Mouse (Mus musculus): ENCODE results near the gene Ubap1. TPM values are rescaled to one million over a fixed set of nuclear protein-coding genes. Genes with fewer than 3 reads are reported as not detected.

Gene Ubap1
- polyA plus RNA-seq, 1 experiment from 2014 or later: 53.0 TPM

DNA sequence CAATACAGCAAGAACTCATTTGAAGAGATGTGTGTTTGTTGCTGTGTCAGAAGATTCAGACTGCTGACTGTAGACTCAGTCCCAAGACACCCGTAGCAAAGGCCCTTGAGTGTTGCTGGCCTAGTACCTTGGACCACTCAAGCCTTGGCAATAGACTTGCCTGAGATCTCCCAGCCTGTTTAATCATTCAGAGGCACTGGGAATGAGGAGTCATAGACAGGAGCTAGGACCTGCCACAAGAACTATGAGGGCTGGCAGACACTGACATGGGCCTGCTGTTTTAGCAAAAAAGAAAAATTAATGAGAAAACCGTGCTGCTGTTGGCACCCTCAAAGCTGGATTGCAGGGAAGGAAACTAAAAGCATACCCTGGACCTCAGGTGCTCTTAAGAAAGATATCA is 42.2 kb downstream of the Ubap1 start:
- Histone ChIP-seq H3K27me3 (ENCODE audit: control insufficient read depth, insufficient read depth, low read length) (no peaks in the 10 kb centered on the region), H3K4me3 (replicated peaks; ENCODE audit: low read length) (no peak overlapping the region), H3K9me3 (replicated peaks; ENCODE audit: control insufficient read depth, low read length) (no peaks in the 10 kb centered on the region), H3K4me1 (ENCODE audit: control insufficient read depth, insufficient read depth, low read length) (no peaks in the 10 kb centered on the region), H3K4me2 (ENCODE audit: low read depth, low read length) (no peak overlapping the region), H3K36me3 (ENCODE audit: control insufficient read depth, insufficient read depth, low read length) (peaks cover 10% of the 10 kb centered on the region; the same call in 1 of the 2 replicates), H3K27ac (ENCODE audit: low read length) (no peak overlapping the region), H3K9ac (ENCODE audit: low read length) (no peak overlapping the region)
- no peak for ATAC-seq (ENCODE audit: insufficient read depth, low FRiP score)
- 87% methylated on average over 2 of the region's 2 CpGs for WGBS

GRCm38 (mm10) chr4:41394651-41395050 is 45.9 kb downstream of the Ubap1 start:
- Histone ChIP-seq H3K9me3 (replicated peaks; ENCODE audit: control insufficient read depth, low read length) (no peaks in the 10 kb centered on the region), H3K4me2 (ENCODE audit: low read depth, low read length) (no peak overlapping the region), H3K27me3 (ENCODE audit: control insufficient read depth, insufficient read depth, low read length) (no peaks in the 10 kb centered on the region), H3K4me3 (replicated peaks; ENCODE audit: low read length) (no peak overlapping the region), H3K9ac (ENCODE audit: low read length) (no peak overlapping the region), H3K36me3 (ENCODE audit: control insufficient read depth, insufficient read depth, low read length) (0 out of 2 replicates have a peak, but pooled peaks cover 3% of the 10 kb centered on the region), H3K4me1 (ENCODE audit: control insufficient read depth, insufficient read depth, low read length) (no peaks in the 10 kb centered on the region), H3K27ac (ENCODE audit: low read length) (no peak overlapping the region)
- ATAC-seq (ENCODE audit: insufficient read depth, low FRiP score): no peak
- 84% methylated on average over 9 of the region's 9 CpGs for WGBS

DNA sequence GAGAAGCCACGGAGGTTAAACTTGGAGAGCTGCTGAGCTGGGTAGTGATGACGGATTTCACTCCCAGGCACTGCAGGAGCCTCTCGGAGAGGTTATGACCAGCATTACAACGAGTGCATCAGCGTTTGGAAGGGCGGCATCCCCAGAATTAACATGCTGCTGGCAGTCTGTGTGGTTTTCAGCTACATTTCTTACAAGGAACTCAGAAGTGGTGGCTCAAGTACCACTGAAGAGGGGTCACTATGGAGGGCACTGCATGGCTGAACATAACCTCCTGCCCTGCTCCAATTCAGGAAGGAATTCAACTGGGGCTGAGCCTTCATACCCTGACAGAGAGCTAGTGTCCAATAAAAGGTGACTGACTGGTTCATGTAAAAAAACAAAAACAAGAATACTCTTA is 49.6 kb downstream of the Ubap1 start:
- H3K4me2 ChIP-seq (ENCODE audit: low read depth, low read length): no peak overlapping the region
- no peak overlapping the region for H3K4me3 ChIP-seq (replicated peaks; ENCODE audit: low read length)
- H3K9me3 ChIP-seq (replicated peaks; ENCODE audit: control insufficient read depth, low read length): no peaks in the 10 kb centered on the region
- H3K27me3 ChIP-seq (ENCODE audit: control insufficient read depth, insufficient read depth, low read length): no peaks in the 10 kb centered on the region
- 86% methylated on average over 6 of the region's 6 CpGs for WGBS
- no peak overlapping the region for H3K9ac ChIP-seq (ENCODE audit: low read length)
- H3K4me1 ChIP-seq (ENCODE audit: control insufficient read depth, insufficient read depth, low read length): no peaks in the 10 kb centered on the region
- ATAC-seq (ENCODE audit: insufficient read depth, low FRiP score): no peak
- no peak overlapping the region for H3K27ac ChIP-seq (ENCODE audit: low read length)
- H3K36me3 ChIP-seq (ENCODE audit: control insufficient read depth, insufficient read depth, low read length): 0 out of 2 replicates have a peak, but pooled peaks cover 3% of the 10 kb centered on the region

GRCm38 (mm10) chr4:41399904-41400303 is 51.1 kb downstream of the Ubap1 start:
- no peak overlapping the region for H3K9ac ChIP-seq (ENCODE audit: low read length)
- no peak overlapping the region for H3K4me3 ChIP-seq (replicated peaks; ENCODE audit: low read length)
- H3K27me3 ChIP-seq (ENCODE audit: control insufficient read depth, insufficient read depth, low read length): no peaks in the 10 kb centered on the region
- ATAC-seq (ENCODE audit: insufficient read depth, low FRiP score): no peak
- no peaks in the 10 kb centered on the region for H3K4me1 ChIP-seq (ENCODE audit: control insufficient read depth, insufficient read depth, low read length)
- no peak overlapping the region for H3K27ac ChIP-seq (ENCODE audit: low read length)
- no peak overlapping the region for H3K4me2 ChIP-seq (ENCODE audit: low read depth, low read length)
- WGBS: 72% methylated on average over 5 of the region's 5 CpGs
- 0 out of 2 replicates have a peak, but pooled peaks cover 3% of the 10 kb centered on the region for H3K36me3 ChIP-seq (ENCODE audit: control insufficient read depth, insufficient read depth, low read length)
- H3K9me3 ChIP-seq (replicated peaks; ENCODE audit: control insufficient read depth, low read length): no peaks in the 10 kb centered on the region

DNA sequence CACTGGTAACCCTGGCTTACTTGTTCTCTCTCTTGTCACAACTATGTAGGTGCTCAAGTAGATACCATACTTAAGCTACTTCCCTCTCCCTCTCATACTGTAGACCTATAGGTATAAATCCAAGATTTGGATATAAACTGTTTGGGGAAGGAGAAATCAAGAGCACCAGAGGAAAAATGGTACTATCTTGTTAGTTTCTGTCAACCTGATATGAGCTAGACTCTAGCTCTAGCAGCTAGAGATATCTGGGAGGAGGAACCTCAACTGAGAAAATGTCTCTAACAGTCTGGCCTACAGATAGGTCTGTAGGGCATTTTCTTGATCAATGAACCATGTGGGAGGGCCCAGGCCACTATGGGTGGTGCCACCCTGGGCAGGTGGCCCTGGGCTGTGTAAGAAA is 52.4 kb downstream of the Ubap1 start:
- H3K27ac ChIP-seq (ENCODE audit: low read length): no peak overlapping the region
- no peak for ATAC-seq (ENCODE audit: insufficient read depth, low FRiP score)
- no peaks in the 10 kb centered on the region for H3K4me1 ChIP-seq (ENCODE audit: control insufficient read depth, insufficient read depth, low read length)
- H3K36me3 ChIP-seq (ENCODE audit: control insufficient read depth, insufficient read depth, low read length): 0 out of 2 replicates have a peak, but pooled peaks cover 3% of the 10 kb centered on the region
- no peaks in the 10 kb centered on the region for H3K27me3 ChIP-seq (ENCODE audit: control insufficient read depth, insufficient read depth, low read length)
- H3K9me3 ChIP-seq (replicated peaks; ENCODE audit: control insufficient read depth, low read length): no peaks in the 10 kb centered on the region
- H3K4me3 ChIP-seq (replicated peaks; ENCODE audit: low read length): no peak overlapping the region
- H3K9ac ChIP-seq (ENCODE audit: low read length): no peak overlapping the region
- H3K4me2 ChIP-seq (ENCODE audit: low read depth, low read length): no peak overlapping the region

GRCm38 (mm10) chr4:41401573-41401972 is 52.8 kb downstream of the Ubap1 start:
- no peak overlapping the region for H3K27ac ChIP-seq (ENCODE audit: low read length)
- no peak overlapping the region for H3K4me3 ChIP-seq (replicated peaks; ENCODE audit: low read length)
- no peak for ATAC-seq (ENCODE audit: insufficient read depth, low FRiP score)
- no peaks in the 10 kb centered on the region for H3K4me1 ChIP-seq (ENCODE audit: control insufficient read depth, insufficient read depth, low read length)
- H3K9me3 ChIP-seq (replicated peaks; ENCODE audit: control insufficient read depth, low read length): no peaks in the 10 kb centered on the region
- H3K36me3 ChIP-seq (ENCODE audit: control insufficient read depth, insufficient read depth, low read length): 0 out of 2 replicates have a peak, but pooled peaks cover 3% of the 10 kb centered on the region
- no peak overlapping the region for H3K9ac ChIP-seq (ENCODE audit: low read length)
- no peaks in the 10 kb centered on the region for H3K27me3 ChIP-seq (ENCODE audit: control insufficient read depth, insufficient read depth, low read length)
- 81% methylated on average over 5 of the region's 5 CpGs for WGBS
- H3K4me2 ChIP-seq (ENCODE audit: low read depth, low read length): no peak overlapping the region

DNA sequence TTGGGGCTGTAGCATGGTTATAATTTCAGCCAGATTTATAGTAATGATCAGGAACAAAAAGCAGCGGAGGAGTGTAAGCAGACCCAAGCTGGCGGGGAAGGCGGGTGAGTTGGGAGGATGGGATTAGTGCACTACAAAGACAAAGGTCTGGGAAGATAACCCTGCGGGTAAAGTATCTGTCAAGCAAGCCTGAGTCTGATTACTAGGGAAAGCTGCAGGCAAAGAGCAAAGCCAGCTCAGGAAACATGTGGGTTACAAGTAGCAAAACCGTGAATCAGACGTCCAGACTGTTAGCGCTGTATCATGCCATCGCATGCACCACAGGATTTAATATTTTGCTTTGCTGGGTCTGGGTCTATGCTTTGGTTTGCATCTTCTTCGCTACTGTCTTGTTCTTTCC is 57.8 kb downstream of the Ubap1 start:
- H3K4me2 ChIP-seq (ENCODE audit: low read depth, low read length): no peak overlapping the region
- WGBS: 89% methylated on average over 9 of the region's 9 CpGs

DNA sequence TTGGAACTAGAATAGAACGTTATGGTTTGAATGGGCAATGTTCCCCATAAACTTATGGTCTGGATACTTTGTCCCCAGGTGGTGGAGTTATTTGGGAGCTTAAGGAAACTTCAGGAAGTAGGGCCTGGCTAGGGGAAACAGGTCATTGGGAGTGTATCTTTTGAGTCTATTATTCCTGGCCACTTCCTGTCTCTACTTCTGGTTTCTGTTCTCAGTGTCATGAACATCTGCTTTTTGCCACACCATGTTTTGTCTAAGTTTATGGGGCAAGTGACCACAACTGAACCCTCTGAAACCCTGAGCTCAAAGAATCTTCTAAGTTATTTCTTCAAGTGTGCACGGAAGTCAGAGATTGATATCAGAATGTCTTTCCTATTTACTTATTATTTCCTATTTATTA is 58.6 kb downstream of the Ubap1 start:
- Histone ChIP-seq H3K27me3 (ENCODE audit: control insufficient read depth, insufficient read depth, low read length) (no peaks in the 10 kb centered on the region), H3K4me1 (ENCODE audit: control insufficient read depth, insufficient read depth, low read length) (no peaks in the 10 kb centered on the region), H3K27ac (ENCODE audit: low read length) (no peak overlapping the region), H3K9ac (ENCODE audit: low read length) (no peak overlapping the region), H3K9me3 (replicated peaks; ENCODE audit: control insufficient read depth, low read length) (no peaks in the 10 kb centered on the region), H3K4me2 (ENCODE audit: low read depth, low read length) (no peak overlapping the region), H3K36me3 (ENCODE audit: control insufficient read depth, insufficient read depth, low read length) (0 out of 2 replicates have a peak, but pooled peaks cover 3% of the 10 kb centered on the region), H3K4me3 (replicated peaks; ENCODE audit: low read length) (no peak overlapping the region)
- no peak for ATAC-seq (ENCODE audit: insufficient read depth, low FRiP score)
- WGBS: 84% methylated on average over 2 of the region's 2 CpGs

More for the DNA sequence above, 57.8 kb downstream of the Ubap1 start:
- Histone ChIP-seq H3K27me3 (ENCODE audit: control insufficient read depth, insufficient read depth, low read length) (no peaks in the 10 kb centered on the region), H3K36me3 (ENCODE audit: control insufficient read depth, insufficient read depth, low read length) (0 out of 2 replicates have a peak, but pooled peaks cover 3% of the 10 kb centered on the region), H3K4me1 (ENCODE audit: control insufficient read depth, insufficient read depth, low read length) (no peaks in the 10 kb centered on the region), H3K9ac (ENCODE audit: low read length) (no peak overlapping the region), H3K4me3 (replicated peaks; ENCODE audit: low read length) (no peak overlapping the region), H3K27ac (ENCODE audit: low read length) (no peak overlapping the region), H3K9me3 (replicated peaks; ENCODE audit: control insufficient read depth, low read length) (no peaks in the 10 kb centered on the region)
- no peak for ATAC-seq (ENCODE audit: insufficient read depth, low FRiP score)

DNA sequence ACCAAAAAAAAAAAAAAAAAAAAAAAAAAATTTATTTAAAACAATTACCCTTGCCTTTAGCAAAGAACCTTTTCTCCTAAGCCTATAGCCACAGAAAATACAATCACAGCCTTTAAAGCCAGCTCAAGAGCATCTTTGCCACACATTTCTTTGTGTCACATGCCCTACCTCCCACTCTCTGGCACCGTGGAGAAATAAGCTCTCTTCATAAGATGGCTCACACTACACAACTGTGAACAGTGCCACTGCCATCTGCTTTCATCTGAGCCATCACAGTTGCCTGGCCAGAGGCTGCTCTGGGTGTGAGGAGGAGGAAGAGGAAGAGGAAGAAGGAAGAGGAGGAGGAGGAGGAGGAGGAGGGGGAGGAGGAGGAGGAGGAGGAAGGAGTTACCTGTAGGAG is 60.5 kb downstream of the Ubap1 start:
- Histone ChIP-seq H3K4me1 (ENCODE audit: control insufficient read depth, insufficient read depth, low read length) (no peaks in the 10 kb centered on the region), H3K27ac (ENCODE audit: low read length) (no peak overlapping the region), H3K36me3 (ENCODE audit: control insufficient read depth, insufficient read depth, low read length) (0 out of 2 replicates have a peak, but pooled peaks cover 3% of the 10 kb centered on the region), H3K4me3 (replicated peaks; ENCODE audit: low read length) (no peak overlapping the region), H3K9ac (ENCODE audit: low read length) (no peak overlapping the region), H3K4me2 (ENCODE audit: low read depth, low read length) (no peak overlapping the region), H3K27me3 (ENCODE audit: control insufficient read depth, insufficient read depth, low read length) (no peaks in the 10 kb centered on the region), H3K9me3 (replicated peaks; ENCODE audit: control insufficient read depth, low read length) (no peaks in the 10 kb centered on the region)
- ATAC-seq (ENCODE audit: insufficient read depth, low FRiP score): no peak
- 94% methylated on average over 1 of the region's 1 CpGs for WGBS

DNA sequence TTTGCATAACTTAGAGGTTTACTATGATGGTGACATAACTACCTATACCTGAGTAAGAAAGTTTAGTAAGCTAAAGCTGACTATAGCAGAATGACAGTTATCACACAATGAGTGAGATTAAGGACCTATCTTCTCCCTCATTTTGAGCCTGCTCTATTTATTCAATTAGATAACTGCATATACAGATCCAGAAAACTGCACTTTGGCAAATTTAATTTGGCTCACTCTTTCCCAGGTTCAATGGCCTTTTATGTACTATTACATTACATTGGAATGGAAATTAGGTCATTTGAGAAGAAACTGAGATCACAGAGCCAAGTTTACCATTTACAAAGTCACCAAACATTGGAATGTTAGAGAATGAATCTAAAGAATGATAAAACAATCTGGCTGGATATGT is 68.2 kb downstream of the Ubap1 start:
- ATAC-seq (ENCODE audit: insufficient read depth, low FRiP score): no peak
- Histone ChIP-seq H3K4me1 (ENCODE audit: control insufficient read depth, insufficient read depth, low read length) (no peaks in the 10 kb centered on the region), H3K9me3 (replicated peaks; ENCODE audit: control insufficient read depth, low read length) (no peaks in the 10 kb centered on the region), H3K27me3 (ENCODE audit: control insufficient read depth, insufficient read depth, low read length) (no peaks in the 10 kb centered on the region), H3K4me2 (ENCODE audit: low read depth, low read length) (no peak overlapping the region), H3K9ac (ENCODE audit: low read length) (no peak overlapping the region), H3K36me3 (ENCODE audit: control insufficient read depth, insufficient read depth, low read length) (no peaks in the 10 kb centered on the region), H3K27ac (ENCODE audit: low read length) (no peak overlapping the region), H3K4me3 (replicated peaks; ENCODE audit: low read length) (no peak overlapping the region)
